Mouse (Mus musculus) midbrain, embryonic 13.5 days (tissue): ENCODE results near the gene Atp6v1b1. TPM values are rescaled to one million over a fixed set of nuclear protein-coding genes. Genes with fewer than 3 reads are reported as not detected.
A peak's percentile ranks its signal among the peaks of the same experiment; 100 is the strongest.

Experiments
- ATAC-seq: fragments of 200-750 bp; cut with Nextera tagmentation; 2 replicates; pipeline ENCODE4 v1.8.0; 2017; ENCODE audit warnings: mild to moderate bottlenecking, moderate TSS enrichment, moderate library complexity
- H3K27ac ChIP-seq: fragments of 300-500 bp; sonication (generic); 2 replicates; pipeline ENCODE4 v1.5.1; 2015; ENCODE audit warnings: inconsistent platforms, mild to moderate bottlenecking, moderate library complexity
- H3K27me3 ChIP-seq: fragments of 300-500 bp; sonication (generic); 2 replicates; pipeline ENCODE4 v1.6.1; 2015; ENCODE audit warnings: mild to moderate bottlenecking, inconsistent platforms
- H3K36me3 ChIP-seq: fragments of 300-500 bp; sonication (generic); 2 replicates; pipeline ENCODE4 v1.6.1; 2015; ENCODE audit warnings: mild to moderate bottlenecking, inconsistent platforms
- H3K4me1 ChIP-seq: fragments of 300-500 bp; sonication (generic); replicated peaks from 2 replicates; pipeline ENCODE4 v1.6.1; 2015; ENCODE audit warnings: inconsistent platforms
- H3K4me2 ChIP-seq: fragments of 300-500 bp; sonication (generic); replicated peaks from 2 replicates; pipeline ENCODE4 v1.6.1; 2015; ENCODE audit warnings: moderate library complexity, mild to moderate bottlenecking, inconsistent platforms
- H3K4me3 ChIP-seq: fragments of 300-500 bp; sonication (generic); replicated peaks from 2 replicates; pipeline ENCODE4 v1.5.1; 2015; ENCODE audit warnings: mild to moderate bottlenecking, inconsistent platforms
- H3K9ac ChIP-seq: fragments of 300-500 bp; sonication (generic); replicated peaks from 2 replicates; pipeline ENCODE4 v1.6.1; 2015; ENCODE audit warnings: mild to moderate bottlenecking, inconsistent platforms
- H3K9me3 ChIP-seq: fragments of 300-500 bp; sonication (generic); 2 replicates; pipeline ENCODE4 v1.6.1; 2016; ENCODE audit warnings: mild to moderate bottlenecking, inconsistent platforms
- WGBS: fragments of 180-500 bp; shearing (Covaris S2); methylation state at CpG from one replicate; pipeline ENCODE4 v1.1.7; 2015; 5-methylcytosine and 5-hydroxymethylcytosine counted together
- polyA plus RNA-seq: library from polyadenylated mRNA; unstranded; fragments of >200 nt; fragmentation: Nextera tagmentation; extraction: Ambion mirVana; gene quantifications from 2 replicates; pipeline ENCODE4 v1.2.1, GENCODE M21; 2015

Gene Atp6v1b1
- not detected in 2 replicates for polyA plus RNA-seq

DNA sequence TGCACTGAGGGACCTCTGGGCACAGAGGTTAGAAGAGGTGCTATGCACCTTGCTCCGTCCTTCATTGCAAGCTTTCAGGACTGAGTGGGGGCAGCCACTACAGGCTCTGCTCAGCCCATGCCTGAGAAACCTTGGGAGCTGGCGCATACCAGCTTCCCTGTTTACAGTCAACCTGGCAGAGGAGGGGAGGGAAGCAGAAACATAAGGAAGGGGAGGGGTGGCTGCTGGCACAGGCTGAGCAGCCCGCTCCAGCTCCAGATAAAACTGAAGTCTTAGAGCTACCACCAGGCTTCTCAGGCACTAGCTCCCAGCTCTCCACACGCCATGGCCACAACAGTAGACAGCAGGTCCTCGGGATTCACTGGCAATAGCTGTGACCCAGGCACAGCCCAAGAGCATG, at the start of gene Atp6v1b1:
Atp6v1b1 (plus strand) TSS at position 230 of the 400 bp plus-strand sequence.
- Histone ChIP-seq H3K27ac (no peak within 1 kb of the TSS), H3K4me2 (no peak within 1 kb of the TSS), H3K27me3 (peaks cover 8% of the 10 kb centered on the region; the same call in 1 of the 2 replicates), H3K4me3 (no peak within 1 kb of the TSS), H3K36me3 (no peaks in the 10 kb centered on the region), H3K9ac (no peak within 1 kb of the TSS), H3K9me3 (no peaks in the 10 kb centered on the region), H3K4me1 (no peaks in the 10 kb centered on the region)
- 62% methylated on average over 5 of the region's 5 CpGs for WGBS
- ATAC-seq: no peak

GRCm38 (mm10) chr6:83693835-83694234, 49.0 kb upstream of the Atp6v1b1 start:
- no peak overlapping the region for H3K4me3 ChIP-seq
- under 1% methylated on average over 9 of the region's 9 CpGs for WGBS
- H3K36me3 ChIP-seq: no peaks in the 10 kb centered on the region
- 0 out of 2 replicates have a peak, but pooled peaks cover 4% of the 10 kb centered on the region for H3K4me1 ChIP-seq
- H3K27me3 ChIP-seq: peaks cover 96% of the 10 kb centered on the region
- H3K9me3 ChIP-seq: no peaks in the 10 kb centered on the region
- no peak for ATAC-seq
- H3K9ac ChIP-seq: no peak overlapping the region
- H3K4me2 ChIP-seq: no peak overlapping the region
- no peak overlapping the region for H3K27ac ChIP-seq

GRCm38 (mm10) chr6:83695731-83696130, 47.1 kb upstream of the Atp6v1b1 start:
- Histone ChIP-seq H3K36me3 (no peaks in the 10 kb centered on the region), H3K4me2 (no peak overlapping the region), H3K4me3 (no peak overlapping the region), H3K9ac (no peak overlapping the region), H3K4me1 (0 out of 2 replicates have a peak, but pooled peaks cover 4% of the 10 kb centered on the region), H3K27ac (no peak overlapping the region), H3K9me3 (no peaks in the 10 kb centered on the region), H3K27me3 (peaks cover 98% of the 10 kb centered on the region)
- 3% methylated on average over 3 of the region's 3 CpGs for WGBS
- no peak for ATAC-seq

DNA sequence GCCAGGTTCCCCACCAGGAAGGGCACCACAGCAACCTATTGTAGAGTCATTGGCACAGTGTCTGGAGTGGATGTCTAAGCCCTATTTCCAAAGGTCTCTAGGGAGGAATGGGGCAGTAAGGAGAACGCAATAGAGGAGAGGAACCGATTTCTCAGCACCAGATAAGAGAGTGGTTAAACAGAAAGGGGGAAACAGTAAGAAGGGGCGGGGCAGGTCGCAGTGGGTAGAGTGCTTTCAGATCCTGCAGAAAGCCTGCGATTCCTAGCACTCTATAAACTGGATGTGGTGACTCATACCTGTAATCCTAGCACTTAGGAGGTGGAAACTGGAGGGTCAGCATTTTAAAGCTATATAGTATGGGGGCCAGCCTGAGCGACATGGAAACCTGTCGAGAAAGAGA, 46.1 kb upstream of the Atp6v1b1 start:
- H3K4me3 ChIP-seq: no peak overlapping the region
- no peaks in the 10 kb centered on the region for H3K9me3 ChIP-seq
- H3K27ac ChIP-seq: no peak overlapping the region
- 0 out of 2 replicates have a peak, but pooled peaks cover 4% of the 10 kb centered on the region for H3K4me1 ChIP-seq
- H3K36me3 ChIP-seq: no peaks in the 10 kb centered on the region
- no peak for ATAC-seq
- peaks cover 98% of the 10 kb centered on the region for H3K27me3 ChIP-seq
- no peak overlapping the region for H3K4me2 ChIP-seq
- 4% methylated on average over 7 of the region's 7 CpGs for WGBS
- no peak overlapping the region for H3K9ac ChIP-seq

- Histone ChIP-seq H3K27me3 (peaks cover 96% of the 10 kb centered on the region), H3K4me1 (peaks cover 8% of the 10 kb centered on the region), H3K9ac (no peak overlapping the region), H3K4me3 (no peak overlapping the region), H3K4me2 (no peak overlapping the region), H3K27ac (no peak overlapping the region), H3K9me3 (no peaks in the 10 kb centered on the region), H3K36me3 (no peaks in the 10 kb centered on the region)
- 2% methylated on average over 8 of the region's 8 CpGs for WGBS
- no peak for ATAC-seq
Observed at GRCm38 (mm10) chr6:83697932-83698331, 44.9 kb upstream of the Atp6v1b1 start.

GRCm38 (mm10) chr6:83699971-83700370, 42.8 kb upstream of the Atp6v1b1 start:
- WGBS: 3% methylated on average over 5 of the region's 5 CpGs

GRCm38 (mm10) chr6:83701001-83701400, 41.8 kb upstream of the Atp6v1b1 start:
- Histone ChIP-seq H3K9ac (no peak overlapping the region), H3K4me3 (no peak overlapping the region), H3K9me3 (no peaks in the 10 kb centered on the region), H3K27ac (no peak overlapping the region), H3K4me1 (peaks cover 4% of the 10 kb centered on the region), H3K36me3 (no peaks in the 10 kb centered on the region), H3K4me2 (no peak overlapping the region), H3K27me3 (peaks cover 95% of the 10 kb centered on the region)
- under 1% methylated on average over 11 of the region's 11 CpGs for WGBS
- no peak for ATAC-seq

More at GRCm38 (mm10) chr6:83699971-83700370, 42.8 kb upstream of the Atp6v1b1 start:
- Histone ChIP-seq H3K9me3 (no peaks in the 10 kb centered on the region), H3K27me3 (peaks cover 95% of the 10 kb centered on the region), H3K4me1 (peaks cover 4% of the 10 kb centered on the region), H3K4me2 (no peak overlapping the region), H3K27ac (no peak overlapping the region), H3K9ac (no peak overlapping the region), H3K36me3 (no peaks in the 10 kb centered on the region), H3K4me3 (no peak overlapping the region)
- no peak for ATAC-seq

- ATAC-seq: peak; percentile 50; the same call in 1 of the 2 replicates
Observed at GRCm38 (mm10) chr6:83702146-83702999, 40.4 kb upstream of the Atp6v1b1 start.

DNA sequence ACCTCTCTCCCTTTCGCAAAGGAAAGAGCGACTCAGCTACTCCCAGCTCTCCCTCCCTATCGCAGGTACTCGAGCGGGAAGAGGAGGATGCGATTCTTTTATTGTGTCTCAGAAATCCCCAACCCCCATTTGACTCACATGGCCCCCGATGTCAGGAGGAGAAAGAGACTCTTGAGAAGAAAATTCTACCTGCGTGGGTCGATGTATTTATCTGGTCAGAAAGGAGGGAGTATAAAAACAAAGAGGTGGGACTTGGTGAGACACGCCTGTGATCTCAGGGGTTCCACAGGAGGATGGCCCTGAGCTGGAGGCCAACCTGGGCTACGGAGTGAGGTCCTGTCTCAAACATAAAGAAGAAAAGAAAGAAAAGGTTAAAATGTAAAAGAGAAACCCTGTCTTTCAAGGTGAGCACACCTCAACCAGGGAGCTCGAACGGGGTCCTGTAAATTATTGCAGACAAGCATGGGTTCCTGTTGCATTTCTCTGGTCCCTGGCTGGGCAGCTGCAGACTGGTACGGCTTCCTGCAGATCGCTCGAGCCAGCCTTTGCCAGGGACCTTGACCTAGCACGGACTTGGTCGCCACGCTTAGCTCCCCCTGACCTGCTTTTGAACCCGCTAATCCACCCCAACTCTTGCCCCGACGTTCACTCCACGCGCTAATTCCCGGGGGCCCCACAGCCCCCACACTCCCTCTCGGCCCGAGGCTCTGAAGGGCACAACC, 39.6 kb upstream of the Atp6v1b1 start:
- under 1% methylated on average over 27 of the region's 27 CpGs for WGBS
- H3K9ac ChIP-seq: no peak overlapping the region
- no peaks in the 10 kb centered on the region for H3K36me3 ChIP-seq
- H3K4me2 ChIP-seq: no peak overlapping the region
- peaks cover 4% of the 10 kb centered on the region for H3K4me1 ChIP-seq
- peaks cover 95% of the 10 kb centered on the region for H3K27me3 ChIP-seq
- H3K4me3 ChIP-seq: no peak overlapping the region
- no peaks in the 10 kb centered on the region for H3K9me3 ChIP-seq
- ATAC-seq: no peak
- no peak overlapping the region for H3K27ac ChIP-seq

More at GRCm38 (mm10) chr6:83702146-83702999, 40.4 kb upstream of the Atp6v1b1 start:
- under 1% methylated on average over 53 of the region's 53 CpGs for WGBS
- no peak overlapping the region for H3K9ac ChIP-seq
- H3K4me1 ChIP-seq: peaks cover 4% of the 10 kb centered on the region
- H3K27ac ChIP-seq: no peak overlapping the region
- H3K27me3 ChIP-seq: peaks cover 95% of the 10 kb centered on the region
- peak overlapping the region; percentile 6; the same call in 1 of the 2 replicates for H3K4me2 ChIP-seq
- no peak overlapping the region for H3K4me3 ChIP-seq
- H3K36me3 ChIP-seq: no peaks in the 10 kb centered on the region
- H3K9me3 ChIP-seq: no peaks in the 10 kb centered on the region

DNA sequence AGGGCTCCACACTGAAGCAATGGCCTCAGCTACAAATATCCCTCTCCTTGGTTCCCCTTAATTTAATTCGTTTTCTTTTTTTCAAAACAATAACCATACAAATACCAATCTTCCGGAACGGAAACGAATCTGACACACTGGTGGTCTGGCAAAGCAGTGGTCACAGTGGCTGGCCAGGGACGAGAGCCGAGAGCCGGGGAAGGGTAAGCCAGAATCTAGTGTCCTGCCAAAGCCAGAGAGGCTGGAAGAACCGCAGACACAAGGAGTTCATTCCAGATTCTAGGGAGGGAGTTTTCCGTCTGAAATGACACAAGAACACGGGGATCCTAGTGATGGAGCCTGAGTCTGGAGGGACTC, 39.1 kb upstream of the Atp6v1b1 start:
- 1% methylated on average over 10 of the region's 10 CpGs for WGBS
- no peak overlapping the region for H3K27ac ChIP-seq
- no peak overlapping the region for H3K4me2 ChIP-seq

GRCm38 (mm10) chr6:83704294-83704693, 38.5 kb upstream of the Atp6v1b1 start:
- H3K4me3 ChIP-seq: no peak overlapping the region
- WGBS: 6% methylated on average over 1 of the region's 1 CpGs
- ATAC-seq: no peak
- no peaks in the 10 kb centered on the region for H3K36me3 ChIP-seq
- no peaks in the 10 kb centered on the region for H3K9me3 ChIP-seq
- H3K27ac ChIP-seq: no peak overlapping the region
- no peak overlapping the region for H3K4me2 ChIP-seq
- H3K9ac ChIP-seq: no peak overlapping the region
- peaks cover 95% of the 10 kb centered on the region for H3K27me3 ChIP-seq
- H3K4me1 ChIP-seq: peaks cover 4% of the 10 kb centered on the region

More for the DNA sequence above, 39.1 kb upstream of the Atp6v1b1 start:
- H3K36me3 ChIP-seq: no peaks in the 10 kb centered on the region
- H3K27me3 ChIP-seq: peaks cover 95% of the 10 kb centered on the region
- H3K9me3 ChIP-seq: no peaks in the 10 kb centered on the region
- H3K4me1 ChIP-seq: peaks cover 4% of the 10 kb centered on the region
- ATAC-seq: no peak
- no peak overlapping the region for H3K4me3 ChIP-seq
- H3K9ac ChIP-seq: no peak overlapping the region

DNA sequence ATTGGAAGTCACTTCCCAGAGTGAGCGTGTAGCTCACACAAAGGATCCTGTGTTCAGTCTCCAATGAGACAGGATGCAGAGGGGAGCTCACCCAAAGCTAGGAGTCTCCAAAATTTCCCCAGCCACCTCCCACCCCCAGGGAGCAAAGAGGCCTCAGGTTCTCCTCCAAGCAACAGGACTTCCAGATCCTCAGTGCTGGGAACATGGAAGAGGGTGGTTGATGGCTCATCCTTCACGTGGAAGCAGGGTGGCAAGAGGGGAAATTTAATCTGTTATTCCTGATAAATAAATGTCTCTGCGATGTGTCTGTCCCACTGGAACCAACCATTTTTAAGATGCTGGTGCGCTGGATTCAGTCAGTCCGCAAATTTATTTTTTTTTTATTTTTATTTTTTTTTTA, 38.1 kb upstream of the Atp6v1b1 start:
- Histone ChIP-seq H3K4me3 (no peak overlapping the region), H3K27me3 (peaks cover 95% of the 10 kb centered on the region), H3K4me2 (no peak overlapping the region), H3K4me1 (peaks cover 4% of the 10 kb centered on the region), H3K9ac (no peak overlapping the region), H3K36me3 (no peaks in the 10 kb centered on the region), H3K27ac (no peak overlapping the region), H3K9me3 (no peaks in the 10 kb centered on the region)
- 18% methylated on average over 5 of the region's 5 CpGs for WGBS
- ATAC-seq: no peak
